Mouse (Mus musculus) megakaryocyte progenitor cell, adult 5-6 weeks (primary cell): Measurements from ENCODE around the gene 1500015O10Rik. TPM values are rescaled to one million over a fixed set of nuclear protein-coding genes. Genes with fewer than 3 reads are reported as not detected.

ENCODE experiments used
- ATAC-seq: replicated peaks from 2 replicates; pipeline ENCODE4 v1.8.0; 2016; ENCODE audit warnings: mild to moderate bottlenecking, moderate TSS enrichment, inconsistent platforms; ENCODE audit not compliant: poor library complexity
- total RNA-seq, 2 experiments: library from RNA; stranded (forward) in 1 of 2; stranded (reverse) in 1 of 2; fragments of 157-497, 149-512 nt in 1 of 2; fragments of 200-1000 nt in 1 of 2; gene quantifications; 2 replicates each; pipeline versions ENCODE4 v1.2.3 to v1.2.4; 2015 to 2017

1500015O10Rik gene
- total RNA-seq (2015) = not detected in 2 replicates
- not detected in 2 replicates for total RNA-seq (2017)

DNA sequence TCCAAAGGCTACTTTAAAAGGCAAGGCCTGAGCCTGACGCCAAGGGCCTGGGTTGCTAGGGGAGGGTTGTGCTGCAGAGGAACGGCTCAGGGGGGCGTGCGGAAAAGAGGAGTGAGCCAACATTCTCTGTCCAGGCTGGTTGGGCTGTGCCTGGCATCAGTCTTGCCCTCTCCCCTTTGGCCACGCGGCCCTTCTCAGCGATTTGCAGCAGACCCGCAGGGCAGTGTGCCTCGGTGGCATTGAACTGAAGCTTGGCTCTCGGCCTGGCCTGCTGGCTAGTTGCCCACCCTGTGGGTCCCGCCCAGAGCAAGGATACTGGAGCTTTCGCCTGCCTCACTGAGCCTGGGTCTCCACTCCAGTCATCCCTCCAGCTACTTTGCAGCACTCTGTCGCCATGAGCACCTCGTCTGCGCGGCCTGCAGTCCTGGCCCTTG, at the start of gene 1500015O10Rik:
1500015O10Rik (plus strand) TSS at position 112 of the 434 bp plus-strand sequence.
- ATAC-seq = no peak

DNA sequence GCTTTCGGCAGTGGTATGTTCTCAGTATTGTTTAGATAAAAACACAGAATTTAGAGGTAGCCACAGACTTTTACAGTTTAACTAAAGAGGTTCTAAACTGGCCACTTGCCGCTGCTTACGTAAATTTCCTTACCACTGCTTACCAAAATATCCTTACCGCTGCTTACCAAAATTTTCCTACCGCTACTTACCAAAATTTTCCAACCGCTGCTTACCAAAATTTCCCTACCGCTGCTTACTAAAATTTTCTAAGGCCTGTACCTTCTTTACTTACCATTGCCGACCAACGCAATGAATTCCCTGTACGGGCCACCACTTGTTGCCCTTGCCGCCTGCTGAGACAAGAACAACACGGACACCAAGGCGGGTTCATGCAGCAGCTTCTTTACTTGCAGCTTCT, 40.4 kb upstream of the 1500015O10Rik start:
- ATAC-seq = no peak

- ATAC-seq = no peak
Observed at GRCm38 (mm10) chr1:43690507-43690906, 39.9 kb upstream of the 1500015O10Rik start.

- no peak for ATAC-seq
Observed at GRCm38 (mm10) chr1:43694076-43694475, 36.3 kb upstream of the 1500015O10Rik start.

DNA sequence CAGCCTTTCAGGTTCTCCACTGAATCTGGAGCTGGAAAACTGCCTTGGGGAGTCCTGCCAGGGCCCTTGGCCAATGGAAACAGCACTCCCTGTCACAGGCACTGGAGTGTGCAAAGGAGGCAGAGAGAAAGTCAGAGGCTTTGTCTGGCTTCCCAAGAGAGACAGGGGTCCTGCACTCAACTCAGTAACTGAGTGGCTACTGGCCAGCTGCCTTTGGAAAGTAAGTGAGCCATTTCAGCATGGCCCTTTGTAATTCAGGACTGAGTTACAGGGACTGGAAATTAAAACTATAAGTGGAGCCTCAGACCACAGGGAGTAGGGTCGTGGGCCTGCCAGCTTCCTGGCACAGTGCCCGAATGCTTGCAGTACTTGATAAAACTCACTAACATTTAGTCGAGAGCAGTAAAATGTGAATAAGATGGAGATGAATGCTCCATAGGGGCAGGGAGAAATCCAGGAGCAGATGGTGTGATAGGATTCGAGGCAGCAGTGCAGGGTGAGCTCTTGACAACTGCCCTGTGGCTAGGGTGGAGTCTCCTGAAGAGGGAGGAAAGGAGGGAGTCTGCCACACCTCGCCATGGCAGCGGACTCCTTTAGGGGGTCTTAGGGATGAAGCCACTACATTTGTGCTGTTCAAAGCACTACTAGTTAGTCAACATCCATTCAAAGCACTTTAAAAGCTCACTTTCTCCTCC, 35.4 kb upstream of the 1500015O10Rik start:
- no peak for ATAC-seq

GRCm38 (mm10) chr1:43698577-43699000, 31.8 kb upstream of the 1500015O10Rik start:
- no peak for ATAC-seq

GRCm38 (mm10) chr1:43714841-43715240, 15.6 kb upstream of the 1500015O10Rik start:
- no peak for ATAC-seq

- ATAC-seq = no peak
Observed at GRCm38 (mm10) chr1:43717967-43718366, 12.4 kb upstream of the 1500015O10Rik start.

DNA sequence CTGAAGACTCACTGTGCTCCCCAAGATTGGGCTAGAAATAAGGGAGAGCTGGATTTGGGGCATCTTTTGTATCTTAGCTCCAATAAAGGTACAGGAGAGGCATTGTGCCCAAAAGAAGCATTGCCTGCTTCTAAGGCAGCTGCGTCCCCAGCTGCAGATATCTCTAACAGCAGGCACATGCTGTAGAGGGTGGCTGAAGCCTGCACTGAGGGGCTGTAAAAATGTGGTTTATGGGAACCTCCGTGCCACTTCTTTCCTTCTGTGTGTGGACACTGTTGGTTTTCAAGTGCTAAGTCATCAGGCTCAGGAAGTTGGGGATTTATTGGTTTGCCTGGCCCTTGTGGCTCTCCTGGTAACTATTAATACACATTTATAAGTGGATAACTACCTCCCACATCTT, 11.6 kb upstream of the 1500015O10Rik start:
- ATAC-seq = no peak

- no peak for ATAC-seq
Observed at GRCm38 (mm10) chr1:43722459-43722858, 7.9 kb upstream of the 1500015O10Rik start.

DNA sequence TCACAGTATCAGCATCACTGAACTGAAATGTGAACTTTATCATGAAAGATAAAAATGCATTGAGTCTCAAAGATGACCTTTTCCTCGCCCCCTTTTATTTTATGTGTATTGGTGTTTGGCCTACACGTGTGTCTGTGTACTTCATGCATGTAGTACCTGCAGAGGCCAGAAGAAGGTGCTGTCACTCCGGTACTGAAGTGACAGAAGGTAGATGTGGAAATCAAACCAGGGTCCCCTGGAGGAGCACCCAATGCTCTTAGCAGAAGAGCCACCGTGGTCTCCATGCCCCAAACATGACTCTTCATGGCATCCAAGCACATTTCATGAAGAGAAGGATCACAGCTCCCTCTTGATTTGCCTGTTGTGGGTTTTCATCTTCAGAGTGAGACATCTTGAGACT, 1.7 kb downstream of the 1500015O10Rik start:
- ATAC-seq = 0 out of 2 replicates have a peak, but pooled peaks have one; percentile 42

DNA sequence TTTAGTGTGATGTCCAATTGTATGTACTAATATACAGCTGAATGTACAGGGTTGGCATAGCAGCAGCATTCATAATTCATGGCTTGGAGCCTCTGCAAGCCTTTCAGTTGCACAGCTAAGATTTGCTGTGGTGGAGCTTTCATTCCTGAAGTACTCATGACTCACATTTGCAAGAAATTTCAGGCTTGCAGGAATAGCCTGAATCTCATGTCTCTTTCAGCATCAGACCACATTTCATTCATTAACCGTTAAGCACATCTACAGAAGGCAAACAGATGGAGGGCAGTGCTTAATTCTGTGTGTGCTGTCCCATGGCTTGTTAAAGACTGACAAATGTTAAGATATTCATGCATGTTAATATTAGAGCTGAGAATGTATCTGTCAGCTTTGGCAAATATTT, 2.3 kb downstream of the 1500015O10Rik start:
- ATAC-seq = no peak

GRCm38 (mm10) chr1:43737812-43738518, 7.6 kb downstream of the 1500015O10Rik start:
- peak; percentile 60; the same call in 1 of the 2 replicates for ATAC-seq

DNA sequence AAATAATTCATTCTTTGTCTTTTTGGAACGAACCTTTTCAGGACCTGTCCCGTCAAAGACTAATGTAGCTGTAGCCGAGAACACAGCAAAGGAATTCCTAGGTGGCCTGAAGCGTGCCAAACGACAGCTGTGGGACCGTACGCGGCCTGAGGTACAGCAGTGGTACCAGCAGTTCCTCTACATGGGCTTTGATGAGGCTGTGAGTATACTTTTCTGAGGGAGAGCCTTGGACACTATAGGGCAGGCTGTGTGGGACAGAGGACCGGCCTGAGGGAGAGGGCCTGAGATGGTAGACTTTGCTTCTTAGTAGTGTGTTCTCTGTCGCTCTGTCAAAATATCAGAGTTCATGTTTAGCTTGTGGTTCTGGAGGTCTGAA, 8.1 kb downstream of the 1500015O10Rik start:
- no peak for ATAC-seq

DNA sequence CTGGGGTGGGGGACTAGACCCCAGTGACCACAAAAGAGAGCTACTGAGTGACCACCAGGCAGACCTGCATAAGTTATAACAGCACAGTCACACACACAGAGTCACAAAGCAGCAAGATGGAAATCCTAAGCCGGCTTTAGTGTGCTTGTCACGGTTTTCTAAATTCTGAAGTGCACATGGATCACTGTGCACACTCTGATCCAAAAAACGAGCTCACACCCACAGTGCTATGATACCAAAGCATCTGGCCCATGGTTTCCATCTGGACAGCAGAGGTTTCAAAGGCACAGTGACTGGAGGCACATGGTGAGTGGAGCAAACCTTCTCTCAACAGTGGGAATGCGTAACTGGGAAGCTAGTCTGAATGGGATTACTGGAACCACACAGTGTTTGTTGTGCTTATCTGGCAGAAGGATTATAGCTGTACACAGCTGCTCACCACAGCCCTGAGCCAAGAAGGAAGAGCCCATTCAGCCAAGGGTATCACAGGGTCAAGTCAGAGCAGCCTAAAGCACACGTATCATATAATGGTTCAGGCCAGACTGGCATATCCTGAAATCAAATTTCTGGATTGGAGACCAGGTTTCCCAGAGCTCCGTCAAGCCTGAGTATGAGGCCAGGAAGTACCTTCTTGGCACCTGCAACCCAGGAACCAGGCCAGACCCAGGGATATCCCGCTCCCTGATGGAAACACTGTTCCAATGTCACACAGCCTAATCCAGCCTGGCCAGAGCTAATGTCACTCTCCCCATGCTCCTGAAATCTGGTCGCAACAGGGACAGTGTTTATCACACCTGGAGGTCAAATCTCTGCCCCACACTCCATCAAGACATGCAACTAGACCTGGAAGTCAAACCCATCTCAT, 24.3 kb downstream of the 1500015O10Rik start:
- ATAC-seq = no peak

GRCm38 (mm10) chr1:43760085-43760484, 29.7 kb downstream of the 1500015O10Rik start:
- peak; percentile 60; the same call in 1 of the 2 replicates for ATAC-seq

DNA sequence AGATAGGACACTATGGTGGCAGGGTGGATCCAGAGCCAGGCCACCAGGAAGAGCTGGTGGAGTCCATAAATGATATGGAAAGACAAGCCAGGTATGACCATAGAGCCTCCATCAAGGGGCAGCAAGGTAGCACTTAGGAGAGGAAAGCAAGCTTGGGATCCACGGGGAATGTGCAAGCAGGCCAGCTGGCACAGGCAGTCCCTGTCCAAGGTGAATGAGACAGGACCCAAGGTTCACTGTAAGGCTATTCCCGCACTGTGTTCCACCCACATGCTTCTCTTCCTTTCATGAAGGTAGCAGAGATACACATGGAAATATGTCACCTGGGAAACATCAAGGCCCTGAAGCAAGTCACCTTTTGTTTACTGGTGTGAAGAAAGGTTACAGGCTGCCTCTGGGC, 34.1 kb downstream of the 1500015O10Rik start:
- no peak for ATAC-seq

GRCm38 (mm10) chr1:43766328-43766727, 35.9 kb downstream of the 1500015O10Rik start:
- ATAC-seq = no peak

GRCm38 (mm10) chr1:43768385-43768990, 38.1 kb downstream of the 1500015O10Rik start:
- no peak for ATAC-seq

- ATAC-seq = no peak
Observed at GRCm38 (mm10) chr1:43769348-43769747, 38.9 kb downstream of the 1500015O10Rik start.

DNA sequence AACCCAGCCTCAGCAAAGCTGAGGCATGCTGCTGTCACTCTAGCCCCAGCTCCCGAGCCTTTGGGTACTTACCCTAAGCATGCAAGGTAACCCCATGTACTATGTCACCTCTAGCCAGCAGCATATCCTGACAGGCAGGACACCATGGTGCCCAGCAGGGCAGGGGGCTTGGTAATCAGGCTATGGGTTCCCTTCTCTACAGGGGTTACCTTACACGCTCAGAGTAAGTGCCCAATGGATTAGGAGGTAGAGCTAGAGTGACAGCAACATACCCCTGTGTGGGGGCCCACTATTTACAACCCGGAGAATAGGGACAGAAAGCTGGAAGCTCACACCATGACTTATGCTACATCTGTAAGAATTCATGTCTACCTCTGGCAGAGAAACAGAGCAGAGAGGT, 39.6 kb downstream of the 1500015O10Rik start:
- ATAC-seq = no peak
